Mouse (Mus musculus) neural tube, embryonic 10.5 days (tissue): ENCODE results near the gene Hhip.
"Not testable (repeated sequence)": the region's sequence is repeated elsewhere in the genome, so short reads cannot be mapped to it uniquely, and the experiment has no call there.

Experiments used
- DNase-seq: peaks from one replicate; pipeline ENCODE4 v3.0.0-alpha.2; 2017; ENCODE audit warnings: low spot score; ENCODE audit errors: extremely low spot score

Gene Hhip

DNA sequence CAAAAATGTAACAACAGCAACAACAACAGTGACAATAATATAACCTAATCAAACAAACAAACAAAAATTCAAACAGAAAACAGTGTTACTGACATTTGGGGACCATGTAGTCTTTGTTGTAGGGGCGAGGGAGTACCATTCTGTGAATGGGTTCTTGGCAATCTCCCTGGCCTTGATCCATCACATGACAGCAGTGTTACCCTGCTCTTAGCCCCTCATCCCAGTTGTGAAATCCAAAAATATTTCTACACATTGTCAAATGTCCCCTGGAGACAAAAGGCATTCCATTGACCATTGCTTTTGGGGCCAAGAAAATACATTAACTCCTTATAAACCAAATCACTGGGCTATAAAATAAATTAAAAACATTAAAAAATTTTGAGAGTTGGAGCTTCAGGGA, 64.3 kb downstream of the Hhip start:
- DNase-seq: no peak

- DNase-seq: no peak
Observed at GRCm38 (mm10) chr8:79992121-79992848, 65.5 kb downstream of the Hhip start.

DNA sequence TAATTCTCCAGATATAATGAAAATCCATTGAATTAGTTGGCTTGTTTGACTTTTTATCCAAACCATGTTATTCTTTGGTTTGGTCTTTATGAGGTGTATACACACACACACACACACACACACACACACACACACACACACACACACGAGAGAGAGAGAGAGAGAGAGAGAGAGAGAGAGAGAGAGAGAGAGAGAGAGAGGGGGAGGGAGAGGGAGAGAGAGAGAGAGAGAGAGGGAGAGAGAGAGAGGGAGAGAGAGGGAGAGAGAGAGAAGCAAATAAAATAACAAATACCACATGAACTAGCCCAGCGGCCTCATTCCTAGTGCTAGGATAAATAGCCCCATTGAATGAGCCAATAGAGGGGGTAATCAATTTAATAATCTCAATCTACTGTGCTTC, 66.4 kb downstream of the Hhip start:
- DNase-seq: not testable (repeated sequence)

GRCm38 (mm10) chr8:79984946-79985345, 72.9 kb downstream of the Hhip start:
- DNase-seq: no peak

- peak; percentile 20 for DNase-seq
Observed at GRCm38 (mm10) chr8:79982144-79982543, 75.7 kb downstream of the Hhip start.

DNA sequence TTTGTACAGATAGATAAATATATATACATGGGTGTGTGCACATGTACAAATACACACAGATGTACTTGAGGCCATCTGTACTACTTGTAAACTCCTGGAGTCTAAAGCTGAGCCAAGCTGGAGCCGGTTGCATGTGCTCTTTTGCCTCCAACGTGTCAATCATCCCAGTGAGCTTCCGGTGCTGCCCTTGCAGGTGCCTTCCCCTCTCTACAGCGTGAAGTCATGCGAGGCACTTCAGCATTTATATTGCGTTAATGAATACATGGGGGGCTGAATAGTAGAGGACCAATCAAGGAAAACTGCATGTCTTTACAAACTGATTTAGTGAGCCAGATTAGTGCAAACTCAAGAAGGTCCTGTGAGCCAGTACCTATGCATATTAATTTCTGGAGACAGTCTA, 91.6 kb downstream of the Hhip start:
- DNase-seq: no peak

GRCm38 (mm10) chr8:79952857-79953256, 104.9 kb downstream of the Hhip start:
- peak; percentile 17 for DNase-seq

DNA sequence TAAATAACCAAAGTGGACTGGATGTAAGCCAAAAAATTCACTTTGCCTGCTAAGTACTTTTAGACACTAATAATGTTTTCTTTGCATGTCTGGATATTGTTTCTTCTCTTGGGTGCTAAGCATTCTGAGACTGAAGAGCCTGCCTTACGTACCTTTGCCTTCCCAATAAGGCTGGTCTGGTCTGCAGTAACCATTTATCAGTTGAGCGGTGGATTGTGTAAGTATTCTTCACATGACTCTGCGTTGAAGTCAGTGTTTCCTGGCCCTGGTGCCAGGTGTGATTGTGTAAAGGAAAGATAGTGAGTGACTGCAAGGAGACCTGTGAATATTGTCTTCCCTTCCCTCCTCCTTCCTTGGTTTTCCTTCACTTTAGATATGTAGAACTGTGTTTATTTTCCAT, 107.4 kb downstream of the Hhip start:
- no peak for DNase-seq

DNA sequence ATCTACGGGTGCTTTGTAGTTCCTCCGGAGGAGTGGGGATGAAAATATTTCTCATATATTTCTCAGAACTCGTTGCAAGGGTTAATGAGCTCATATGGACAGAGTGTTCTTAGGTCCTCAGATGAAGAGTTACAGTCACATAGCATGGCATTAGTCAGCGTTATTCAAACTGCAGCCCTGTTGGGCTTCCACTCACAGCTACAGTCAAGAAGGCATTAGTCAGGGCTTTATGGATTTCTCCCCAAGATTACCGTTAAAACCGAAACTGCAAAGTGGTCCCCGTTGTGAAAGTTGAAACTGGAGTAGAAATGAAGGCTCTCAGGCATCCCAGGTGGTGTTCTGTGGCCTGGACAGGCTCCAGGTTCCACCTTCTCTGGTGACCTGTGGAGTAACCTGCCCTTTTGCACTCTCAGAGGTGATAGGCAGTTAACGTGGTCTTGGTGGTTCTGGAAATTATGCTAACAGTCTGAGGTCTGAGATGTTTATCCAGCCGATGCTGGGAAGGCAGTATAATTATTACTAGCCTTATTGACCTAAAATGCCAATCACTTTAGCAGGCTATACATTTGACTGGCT, 112.2 kb downstream of the Hhip start:
- DNase-seq: no peak

- no peak for DNase-seq
Observed at GRCm38 (mm10) chr8:79941070-79941469, 116.7 kb downstream of the Hhip start.

DNA sequence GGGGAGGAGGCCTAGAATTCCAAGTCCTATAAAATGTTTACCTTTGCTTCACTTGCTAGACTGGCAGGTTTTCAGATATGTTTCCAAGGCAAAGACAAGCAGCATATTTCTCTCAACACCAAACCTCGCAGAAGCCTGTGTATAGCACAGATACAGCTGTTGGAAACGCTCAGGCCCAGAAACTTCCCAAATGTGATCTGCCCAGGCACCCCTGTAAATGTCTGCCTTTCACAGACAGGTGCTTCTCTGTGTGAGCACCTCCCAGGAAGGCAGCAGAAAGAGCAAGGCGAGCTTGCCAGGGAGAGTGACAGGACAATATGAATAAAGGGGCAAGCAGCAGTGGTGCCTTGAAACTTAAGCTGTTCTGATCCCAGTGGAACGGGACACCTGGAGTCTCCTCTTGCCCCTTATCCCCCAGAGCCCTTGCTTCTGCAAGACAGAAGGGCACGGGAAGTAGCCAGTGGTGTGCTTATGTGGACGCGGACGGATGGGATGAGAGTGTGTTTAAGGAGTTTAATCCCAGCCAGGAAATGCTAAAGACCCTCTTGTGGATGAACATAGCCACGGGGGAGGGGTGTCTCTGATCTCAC, 120.9 kb downstream of the Hhip start:
- no peak for DNase-seq

- DNase-seq: peak; percentile 22
Observed at GRCm38 (mm10) chr8:79935793-79936192, 122.0 kb downstream of the Hhip start.

DNA sequence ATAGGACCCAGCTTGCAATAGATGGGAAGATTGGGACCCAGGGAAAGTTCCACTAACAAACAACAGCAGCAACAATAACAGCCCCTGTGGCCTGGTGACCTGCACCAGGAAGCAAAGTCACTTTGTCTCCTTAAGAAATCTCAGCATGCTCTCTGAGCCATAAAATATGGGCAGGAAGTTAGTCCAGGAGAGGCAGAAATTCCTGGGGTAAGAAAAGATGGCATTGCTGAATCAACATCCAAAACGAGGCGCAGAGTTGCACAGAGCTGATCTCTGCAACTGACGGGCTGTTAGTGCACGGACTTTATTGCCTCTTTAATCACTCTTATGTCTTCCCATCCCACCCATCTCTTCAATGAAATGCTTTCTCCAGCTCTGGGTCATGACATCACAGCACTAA, 128.6 kb downstream of the Hhip start:
- DNase-seq: no peak

GRCm38 (mm10) chr8:79917211-79917610, 140.6 kb downstream of the Hhip start:
- no peak for DNase-seq
